Mouse (Mus musculus) hindbrain, embryonic 12.5 days (tissue): ENCODE results near the gene Scn4b. TPM values are rescaled to one million over a fixed set of nuclear protein-coding genes. Genes with fewer than 3 reads are reported as not detected.
A peak's percentile ranks its signal among the peaks of the same experiment; 100 is the strongest.

Source experiments
- ATAC-seq: fragments of 200-750 bp; cut with Nextera tagmentation; 2 replicates; pipeline ENCODE4 v1.8.0; 2017; ENCODE audit warnings: moderate TSS enrichment; ENCODE audit not compliant: low FRiP score
- H3K27ac ChIP-seq: fragments of 300-500 bp; sonication (generic); 2 replicates; pipeline ENCODE4 v1.5.1; 2016; ENCODE audit warnings: mild to moderate bottlenecking
- H3K27me3 ChIP-seq: fragments of 300-500 bp; sonication (generic); 2 replicates; pipeline ENCODE4 v1.6.1; 2016; ENCODE audit warnings: mild to moderate bottlenecking
- H3K36me3 ChIP-seq: fragments of 300-500 bp; sonication (generic); 2 replicates; pipeline ENCODE4 v1.6.1; 2016; ENCODE audit warnings: mild to moderate bottlenecking
- H3K4me1 ChIP-seq: fragments of 300-500 bp; sonication (generic); 2 replicates; pipeline ENCODE4 v1.6.1; 2016
- H3K4me2 ChIP-seq: fragments of 300-500 bp; sonication (generic); replicated peaks from 2 replicates; pipeline ENCODE4 v1.6.1; 2016; ENCODE audit warnings: mild to moderate bottlenecking
- H3K4me3 ChIP-seq: fragments of 300-500 bp; sonication (generic); 2 replicates; pipeline ENCODE4 v1.5.1; 2016; ENCODE audit warnings: mild to moderate bottlenecking
- H3K9ac ChIP-seq: fragments of 300-500 bp; sonication (generic); 2 replicates; pipeline ENCODE4 v1.6.1; 2016; ENCODE audit warnings: mild to moderate bottlenecking, moderate library complexity
- H3K9me3 ChIP-seq: fragments of 300-500 bp; sonication (generic); replicated peaks from 2 replicates; pipeline ENCODE4 v1.6.1; 2016; ENCODE audit warnings: mild to moderate bottlenecking
- WGBS: fragments of 180-500 bp; shearing (Covaris S2); methylation state at CpG from one replicate; pipeline ENCODE4 v1.1.7; 2016; 5-methylcytosine and 5-hydroxymethylcytosine counted together
- polyA plus RNA-seq: library from polyadenylated mRNA; unstranded; fragments of >200 nt; fragmentation: Nextera tagmentation; extraction: Ambion mirVana; gene quantifications from 2 replicates; pipeline ENCODE4 v1.2.1, GENCODE M21; 2016

Gene Scn4b
- polyA plus RNA-seq, 1 experiment from 2014 or later: 0.46 TPM

GRCm38 (mm10) chr9:45117741-45118431 is 20.3 kb upstream of the Scn4b start, which contains the start of gene Scn2b:
Gene Scn2b (plus strand): TSS chr9:45117782.
- ATAC-seq: 0 out of 2 replicates have a peak, but pooled peaks have one; percentile 35
- H3K36me3 ChIP-seq: no peaks in the 10 kb centered on the region
- peaks cover 8% of the 10 kb centered on the region for H3K27me3 ChIP-seq
- peaks cover 23% of the 10 kb centered on the region for H3K4me1 ChIP-seq
- H3K4me3 ChIP-seq: peak within 1 kb of the TSS; percentile 58
- peak within 1 kb of the TSS; percentile 88 for H3K27ac ChIP-seq
- peak within 1 kb of the TSS; percentile 54 for H3K4me2 ChIP-seq
- H3K9me3 ChIP-seq: no peaks in the 10 kb centered on the region
- H3K9ac ChIP-seq: peak within 1 kb of the TSS; percentile 76
- under 1% methylated on average over 12 of the region's 13 CpGs for WGBS

DNA sequence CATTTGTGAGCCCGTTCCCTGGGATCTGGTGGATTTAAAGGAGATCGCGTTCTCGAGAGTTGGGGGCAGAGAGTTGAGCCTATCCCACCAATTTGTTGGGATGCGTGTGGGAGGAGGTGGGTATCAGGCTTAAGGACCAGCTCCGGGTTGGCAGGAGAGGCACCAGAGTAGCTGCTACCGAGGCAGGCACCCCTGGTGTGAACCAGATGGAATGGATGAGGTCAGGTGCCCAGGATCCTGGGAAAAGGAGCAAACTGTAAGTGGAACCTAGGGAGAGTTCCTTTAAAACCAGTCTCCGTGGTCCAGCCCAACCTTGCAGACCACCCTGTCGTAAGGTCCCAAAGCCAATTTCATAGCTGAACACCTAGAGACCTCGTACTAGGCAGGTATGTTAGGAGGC is 19.6 kb upstream of the Scn4b start:
- Histone ChIP-seq H3K9me3 (no peaks in the 10 kb centered on the region), H3K4me3 (peak overlapping the region; percentile 58), H3K36me3 (no peaks in the 10 kb centered on the region), H3K4me1 (peaks cover 23% of the 10 kb centered on the region), H3K4me2 (peak overlapping the region; percentile 54), H3K27me3 (peaks cover 6% of the 10 kb centered on the region), H3K9ac (peak overlapping the region; percentile 76), H3K27ac (no peak overlapping the region)
- no peak for ATAC-seq
- WGBS: 26% methylated on average over 10 of the region's 10 CpGs

DNA sequence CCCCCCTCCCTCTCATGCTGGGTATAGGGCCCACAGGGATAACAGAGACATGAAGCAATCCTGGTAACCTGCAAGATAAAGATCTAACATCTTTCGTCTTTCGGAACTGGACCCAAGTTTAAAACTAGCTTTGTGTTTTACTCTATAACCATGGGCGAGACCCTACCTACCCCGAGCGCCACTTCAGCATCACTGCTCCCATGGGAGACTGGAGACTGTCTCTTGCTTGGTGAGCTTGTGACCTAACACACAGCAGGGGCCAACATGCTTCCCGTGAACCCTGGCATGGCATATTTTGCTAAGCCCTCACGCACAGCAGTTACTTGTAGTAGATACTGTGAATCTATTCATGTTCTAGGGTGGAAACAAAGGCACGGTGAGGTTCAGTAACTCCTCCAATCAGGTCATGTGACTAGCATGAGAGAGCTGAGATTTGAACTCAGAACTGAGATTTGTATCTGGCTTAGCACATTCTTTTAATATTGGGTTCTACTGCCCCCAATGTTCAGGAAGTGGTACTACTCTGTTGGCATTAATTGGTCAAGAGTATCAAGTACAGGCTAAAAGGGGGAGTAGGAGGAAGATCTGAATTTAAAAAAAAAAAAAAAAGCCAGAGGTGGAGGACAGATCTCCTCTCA is 18.8 kb upstream of the Scn4b start:
- ATAC-seq: no peak
- peak overlapping the region; percentile 58; the same call in 1 of the 2 replicates for H3K4me3 ChIP-seq
- H3K4me1 ChIP-seq: peaks cover 23% of the 10 kb centered on the region
- H3K9me3 ChIP-seq: no peaks in the 10 kb centered on the region
- H3K27ac ChIP-seq: no peak overlapping the region
- H3K27me3 ChIP-seq: peaks cover 6% of the 10 kb centered on the region
- no peaks in the 10 kb centered on the region for H3K36me3 ChIP-seq
- 90% methylated on average over 8 of the region's 8 CpGs for WGBS
- H3K9ac ChIP-seq: no peak overlapping the region
- peak overlapping the region; percentile 54 for H3K4me2 ChIP-seq

DNA sequence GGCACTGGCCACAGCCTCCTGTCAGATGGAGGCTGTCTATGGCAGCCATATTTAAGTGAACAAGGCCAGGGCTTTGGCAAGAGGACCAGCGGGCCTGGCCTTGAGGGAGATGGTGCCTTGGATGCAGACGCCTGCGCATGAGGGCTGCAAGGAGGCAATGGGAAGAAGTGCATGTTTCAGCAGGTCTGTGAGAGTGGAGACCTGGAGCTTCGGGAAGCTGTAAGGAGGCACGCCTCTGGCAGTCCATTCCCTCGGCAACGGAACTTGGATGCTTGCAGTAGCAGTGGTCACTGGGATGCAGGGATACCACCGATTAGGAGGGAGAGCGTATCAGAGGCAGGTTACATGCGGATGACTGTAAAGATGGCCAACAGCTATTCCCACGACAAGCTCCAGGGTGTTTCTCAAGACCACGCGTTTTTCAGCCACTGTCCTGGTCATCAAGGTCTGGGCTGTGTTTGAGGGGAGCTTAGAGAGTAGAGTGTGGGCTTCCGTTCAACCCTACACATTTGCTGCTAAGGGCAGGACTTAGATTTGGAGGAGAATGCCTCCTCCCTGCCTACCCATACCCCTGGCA is 18.2 kb upstream of the Scn4b start:
- H3K27me3 ChIP-seq: peaks cover 6% of the 10 kb centered on the region
- no peak overlapping the region for H3K27ac ChIP-seq
- H3K4me3 ChIP-seq: no peak overlapping the region
- H3K9me3 ChIP-seq: no peaks in the 10 kb centered on the region
- no peak overlapping the region for H3K9ac ChIP-seq
- no peaks in the 10 kb centered on the region for H3K36me3 ChIP-seq
- H3K4me2 ChIP-seq: no peak overlapping the region
- 92% methylated on average over 14 of the region's 14 CpGs for WGBS
- H3K4me1 ChIP-seq: peaks cover 23% of the 10 kb centered on the region
- no peak for ATAC-seq

- no peak overlapping the region for H3K4me3 ChIP-seq
- peaks cover 6% of the 10 kb centered on the region for H3K27me3 ChIP-seq
- H3K36me3 ChIP-seq: peaks cover 5% of the 10 kb centered on the region
- H3K9me3 ChIP-seq: no peaks in the 10 kb centered on the region
- H3K27ac ChIP-seq: no peak overlapping the region
- peaks cover 23% of the 10 kb centered on the region for H3K4me1 ChIP-seq
- no peak for ATAC-seq
- WGBS: 88% methylated on average over 6 of the region's 6 CpGs
- no peak overlapping the region for H3K9ac ChIP-seq
- no peak overlapping the region for H3K4me2 ChIP-seq
Observed at GRCm38 (mm10) chr9:45120567-45120966, 17.6 kb upstream of the Scn4b start.

DNA sequence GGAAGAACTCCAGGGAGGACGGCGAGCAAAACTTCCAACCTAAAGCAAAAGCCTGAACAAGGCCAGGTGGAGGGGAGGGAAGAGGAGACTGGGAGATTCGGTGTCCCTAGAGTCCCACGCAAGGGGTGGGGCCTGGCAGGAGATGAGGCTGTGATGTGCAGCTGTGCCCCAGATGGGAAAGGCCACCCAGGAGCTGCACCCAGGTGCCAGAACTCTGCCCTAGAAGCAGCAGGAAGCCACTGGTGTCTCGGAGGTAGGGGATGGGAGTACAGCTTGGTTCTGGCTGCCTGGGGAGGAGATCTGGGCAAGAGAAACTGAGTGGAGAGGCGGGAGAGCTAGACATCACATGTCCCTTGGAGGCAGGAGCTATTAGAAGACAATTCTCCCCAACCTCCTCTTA is 17.2 kb upstream of the Scn4b start:
- H3K9me3 ChIP-seq: no peaks in the 10 kb centered on the region
- H3K4me3 ChIP-seq: no peak overlapping the region
- no peak for ATAC-seq
- H3K36me3 ChIP-seq: peaks cover 9% of the 10 kb centered on the region
- no peak overlapping the region for H3K9ac ChIP-seq
- peaks cover 20% of the 10 kb centered on the region for H3K4me1 ChIP-seq
- 68% methylated on average over 6 of the region's 6 CpGs for WGBS
- H3K27me3 ChIP-seq: peaks cover 6% of the 10 kb centered on the region
- H3K4me2 ChIP-seq: no peak overlapping the region
- H3K27ac ChIP-seq: no peak overlapping the region

GRCm38 (mm10) chr9:45121769-45122168 is 16.4 kb upstream of the Scn4b start:
- ATAC-seq: 0 out of 2 replicates have a peak, but pooled peaks have one; percentile 37
- no peak overlapping the region for H3K4me3 ChIP-seq

DNA sequence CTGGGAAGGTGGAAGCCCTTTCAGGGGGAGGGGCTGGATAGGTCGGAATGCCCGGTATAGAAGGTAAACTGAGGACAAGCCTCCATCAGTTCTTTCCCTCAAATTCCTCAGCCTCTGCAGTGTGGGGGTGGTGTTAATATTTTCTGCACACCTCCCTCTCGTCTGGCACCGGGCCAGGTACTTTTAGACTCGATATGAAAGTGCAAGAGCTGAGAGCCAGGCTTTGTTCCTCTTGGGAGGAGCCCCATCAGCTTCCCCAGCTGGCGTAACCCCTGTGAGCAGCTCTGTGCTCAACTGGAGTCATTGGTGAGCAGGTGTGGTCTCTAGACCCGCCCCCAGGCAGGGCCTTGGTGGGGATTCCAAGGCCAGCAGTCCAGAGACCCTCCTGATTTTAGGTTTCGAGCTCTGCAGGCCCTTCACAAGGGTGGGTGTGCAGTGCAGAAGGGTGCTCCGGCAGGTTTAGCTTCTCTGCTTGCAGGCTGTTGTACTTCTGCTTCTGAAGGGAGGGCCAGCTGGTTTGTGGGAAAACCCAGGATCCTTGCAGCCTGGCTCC is 15.9 kb upstream of the Scn4b start:
- H3K9me3 ChIP-seq: no peaks in the 10 kb centered on the region
- no peaks in the 10 kb centered on the region; the same call in 1 of the 2 replicates for H3K27me3 ChIP-seq
- no peak overlapping the region for H3K27ac ChIP-seq
- H3K9ac ChIP-seq: 0 out of 2 replicates have a peak overlapping the region, but pooled peaks have one; percentile 19
- H3K4me1 ChIP-seq: peaks cover 18% of the 10 kb centered on the region
- H3K4me3 ChIP-seq: no peak overlapping the region
- H3K4me2 ChIP-seq: peak overlapping the region; percentile 35
- ATAC-seq: 0 out of 2 replicates have a peak, but pooled peaks have one; percentile 7
- WGBS: 26% methylated on average over 9 of the region's 9 CpGs
- peaks cover 15% of the 10 kb centered on the region for H3K36me3 ChIP-seq

More at GRCm38 (mm10) chr9:45121769-45122168, 16.4 kb upstream of the Scn4b start:
- 0 out of 2 replicates have a peak overlapping the region, but pooled peaks have one; percentile 19 for H3K9ac ChIP-seq
- H3K4me2 ChIP-seq: peak overlapping the region; percentile 35
- H3K27ac ChIP-seq: no peak overlapping the region
- whole genome bisulfite sequencing: 9% methylated on average over 10 of the region's 10 CpGs
- no peaks in the 10 kb centered on the region for H3K9me3 ChIP-seq
- H3K27me3 ChIP-seq: peaks cover 3% of the 10 kb centered on the region
- H3K4me1 ChIP-seq: peaks cover 18% of the 10 kb centered on the region
- peaks cover 15% of the 10 kb centered on the region for H3K36me3 ChIP-seq

- 93% methylated on average over 14 of the region's 14 CpGs for WGBS
- Histone ChIP-seq H3K4me1 (peaks cover 7% of the 10 kb centered on the region), H3K9me3 (no peaks in the 10 kb centered on the region), H3K4me2 (no peak overlapping the region), H3K27ac (no peak overlapping the region), H3K4me3 (no peak overlapping the region), H3K27me3 (no peaks in the 10 kb centered on the region; the same call in 1 of the 2 replicates), H3K9ac (no peak overlapping the region), H3K36me3 (peaks cover 15% of the 10 kb centered on the region)
- ATAC-seq: no peak
Observed at GRCm38 (mm10) chr9:45125211-45125610, 13.0 kb upstream of the Scn4b start.

GRCm38 (mm10) chr9:45126941-45127340 is 11.3 kb upstream of the Scn4b start:
- Histone ChIP-seq H3K27me3 (peaks cover 3% of the 10 kb centered on the region; the same call in 1 of the 2 replicates), H3K36me3 (peaks cover 15% of the 10 kb centered on the region), H3K9me3 (no peaks in the 10 kb centered on the region), H3K27ac (no peak overlapping the region), H3K4me3 (no peak overlapping the region), H3K9ac (no peak overlapping the region), H3K4me2 (no peak overlapping the region), H3K4me1 (peaks cover 5% of the 10 kb centered on the region)
- WGBS: 59% methylated on average over 7 of the region's 7 CpGs
- no peak for ATAC-seq

DNA sequence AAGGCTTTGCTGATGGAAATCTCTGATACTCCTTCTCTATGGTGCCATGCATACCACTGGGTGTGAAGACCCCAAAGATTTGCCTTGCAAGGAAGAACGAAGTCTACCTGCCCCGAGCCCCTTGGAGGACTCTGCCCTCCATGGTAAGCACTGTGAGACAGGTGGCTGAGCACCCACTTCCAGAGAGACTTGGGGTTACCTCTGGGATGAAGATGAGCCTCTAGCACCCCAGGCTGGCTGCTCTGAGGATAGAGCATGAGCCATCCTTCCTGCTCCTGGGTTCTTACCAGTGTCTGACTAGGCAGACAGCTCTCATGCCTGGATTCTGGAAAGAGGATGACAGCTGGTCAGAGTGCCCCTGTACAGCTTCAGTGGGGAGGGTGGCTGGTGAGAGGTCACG is 8.1 kb upstream of the Scn4b start:
- Histone ChIP-seq H3K4me2 (no peak overlapping the region), H3K9me3 (no peaks in the 10 kb centered on the region), H3K27me3 (peaks cover 21% of the 10 kb centered on the region), H3K4me1 (no peaks in the 10 kb centered on the region), H3K27ac (no peak overlapping the region), H3K9ac (no peak overlapping the region), H3K4me3 (no peak overlapping the region), H3K36me3 (peaks cover 14% of the 10 kb centered on the region)
- no peak for ATAC-seq
- WGBS: 76% methylated on average over 3 of the region's 3 CpGs
